Mouse (Mus musculus): ENCODE data around the gene Pid1.

The Pid1 gene

DNA sequence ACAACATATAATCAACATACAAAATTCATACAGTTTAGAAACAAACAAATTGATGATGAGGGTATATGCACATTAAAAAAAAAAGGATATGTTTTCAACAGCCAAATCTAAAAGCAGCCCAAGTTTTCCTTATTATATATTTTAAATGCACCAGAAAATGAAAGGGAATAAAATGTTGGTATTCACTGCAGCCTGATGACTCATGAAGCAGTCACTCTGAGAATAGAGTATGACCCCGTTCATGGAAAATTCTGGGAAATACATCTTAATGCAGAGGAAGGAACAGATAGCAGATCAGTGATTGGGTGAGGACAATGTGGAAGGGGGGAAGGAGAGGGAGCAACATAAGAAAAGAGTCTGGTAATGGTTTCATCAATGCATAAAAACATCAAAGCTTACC lies 186.3 kb downstream of the Pid1 start:
- no peak for DNase-seq (ENCODE audit: low read depth, low spot score)

DNA sequence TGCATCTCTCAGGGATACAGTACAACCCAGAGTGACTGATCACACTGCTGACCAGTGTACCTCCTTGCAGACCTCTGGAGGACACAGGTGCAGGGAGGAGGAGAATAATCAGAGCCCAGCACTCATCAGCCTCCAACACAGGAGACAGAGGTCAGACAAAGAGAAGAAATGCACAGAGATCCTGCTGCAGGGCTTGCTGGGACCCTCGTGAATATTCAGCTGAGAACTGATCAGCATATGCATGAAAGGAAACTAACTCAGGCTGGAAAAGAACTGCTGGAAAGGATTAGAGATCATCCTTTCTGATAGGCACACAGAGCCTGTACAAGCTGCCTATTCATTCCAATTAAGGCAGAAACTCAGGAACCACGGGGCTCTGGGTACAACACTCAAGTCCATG lies 186.9 kb downstream of the Pid1 start:
- peak; percentile 79 for DNase-seq (ENCODE audit: low read depth, low spot score)

DNA sequence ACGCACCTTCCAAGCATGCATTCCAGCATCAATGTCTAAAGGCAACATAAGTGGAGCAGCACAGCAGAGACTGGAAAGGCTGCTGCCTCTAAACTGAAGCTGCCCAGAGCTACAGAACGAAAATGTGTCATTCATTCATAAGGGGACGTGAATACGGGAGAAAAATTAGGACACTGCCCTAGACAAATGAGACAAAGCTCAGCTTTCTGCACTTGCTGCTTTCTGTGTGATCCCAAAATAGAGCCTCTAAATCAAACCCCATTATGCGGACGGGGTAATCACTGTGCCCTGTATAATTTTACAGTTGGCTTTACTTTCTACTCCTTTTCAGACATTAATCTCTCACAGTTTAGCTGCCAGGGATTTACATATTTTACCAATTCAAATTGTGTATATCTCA lies 191.0 kb downstream of the Pid1 start:
- DNase-seq (ENCODE audit: low read depth, low spot score), result no peak

GRCm38 (mm10) chr1:84157790-84158189 lies 206.2 kb downstream of the Pid1 start:
- DNase-seq (ENCODE audit: low read depth, low spot score), result no peak

- no peak for DNase-seq (ENCODE audit: low read depth, low spot score)
These were observed 208.4 kb downstream of the Pid1 start for GRCm38 (mm10) chr1:84155585-84155930.

DNA sequence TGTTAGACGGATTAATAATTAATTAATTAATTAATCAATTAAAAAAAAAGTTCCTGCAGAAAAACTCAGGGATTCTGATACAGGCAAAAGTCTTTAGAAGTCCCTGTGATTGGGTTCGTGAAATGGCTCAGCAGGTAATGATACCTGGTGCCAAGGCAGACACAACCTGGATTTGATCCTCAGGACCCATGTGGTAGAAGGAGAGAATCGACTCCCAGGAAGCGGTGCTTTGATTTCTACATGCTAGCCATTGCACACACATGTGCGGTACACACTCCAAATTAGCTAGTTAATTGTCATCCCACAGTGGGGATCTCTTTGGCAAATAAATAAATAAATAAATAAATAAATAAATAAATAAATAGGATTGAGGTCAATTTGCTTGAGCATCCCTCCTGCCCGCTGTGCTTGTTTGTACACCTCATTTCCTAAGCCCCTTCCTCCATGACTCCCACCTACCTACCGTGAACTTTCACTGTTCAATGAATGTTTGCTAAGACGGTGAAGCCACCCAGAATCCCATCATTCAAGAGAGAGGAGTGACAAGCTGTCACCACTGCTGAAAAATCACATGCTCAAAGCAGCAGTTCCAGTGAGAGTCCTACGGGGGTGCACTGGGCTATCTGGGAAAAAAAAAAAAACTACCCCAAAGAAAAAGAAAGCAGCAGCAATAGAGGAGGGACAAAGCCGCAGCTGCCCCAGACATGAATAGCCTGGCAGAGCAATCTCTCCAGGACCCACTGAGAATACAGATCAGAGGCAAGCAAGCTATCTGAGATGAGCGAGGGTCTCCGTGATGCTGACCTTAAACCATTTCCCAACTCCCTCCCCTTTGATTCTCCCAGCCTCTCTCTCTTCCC lies 209.0 kb downstream of the Pid1 start:
- no peak for DNase-seq (ENCODE audit: low read depth, low spot score)

- DNase-seq (ENCODE audit: low read depth, low spot score), result peak; percentile 86
These were observed 210.0 kb downstream of the Pid1 start for GRCm38 (mm10) chr1:84153943-84154342.

DNA sequence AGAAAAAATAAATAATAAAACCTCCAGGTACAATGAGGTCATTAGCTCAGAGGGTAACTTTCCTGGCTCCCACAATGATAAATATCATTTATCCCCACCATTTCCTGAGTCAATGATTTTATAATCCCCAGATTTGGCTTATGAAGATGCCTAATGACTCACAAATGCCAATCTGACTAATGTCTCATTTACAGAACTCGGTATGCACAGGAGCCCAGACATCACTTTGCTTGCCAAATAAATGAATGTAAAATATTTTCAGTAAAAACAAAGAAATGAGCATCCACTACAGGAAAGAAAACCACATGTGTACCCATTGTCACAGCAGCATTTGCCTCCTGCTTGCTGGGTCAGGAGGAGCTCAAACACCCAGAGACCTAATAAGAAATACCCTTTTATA lies 222.4 kb downstream of the Pid1 start:
- no peak for DNase-seq (ENCODE audit: low read depth, low spot score)

- no peak for DNase-seq (ENCODE audit: low read depth, low spot score)
These were observed 231.5 kb downstream of the Pid1 start for GRCm38 (mm10) chr1:84132451-84132850.

DNA sequence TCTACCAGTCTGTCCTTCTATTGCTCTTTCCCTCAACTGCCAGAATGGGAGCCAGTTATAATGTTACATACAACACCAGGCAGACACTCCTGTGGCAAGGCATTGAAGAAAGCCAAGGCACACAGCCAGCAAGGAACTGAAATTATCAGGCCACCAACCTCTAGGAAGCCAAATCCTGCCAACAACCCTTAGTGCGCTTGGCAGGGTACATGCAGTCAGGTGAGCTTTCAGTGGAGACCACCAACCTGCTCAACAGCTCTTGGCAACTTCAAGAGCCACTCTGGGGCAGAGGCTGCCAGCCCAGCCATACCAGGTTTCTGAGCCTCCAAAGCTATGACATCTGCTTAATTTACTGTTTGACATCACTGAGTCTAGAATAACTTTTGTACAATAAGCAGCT lies 232.2 kb downstream of the Pid1 start:
- no peak for DNase-seq (ENCODE audit: low read depth, low spot score)

- DNase-seq (ENCODE audit: low read depth, low spot score), result peak; percentile 33
These were observed 235.5 kb downstream of the Pid1 start for GRCm38 (mm10) chr1:84128510-84128909.

DNA sequence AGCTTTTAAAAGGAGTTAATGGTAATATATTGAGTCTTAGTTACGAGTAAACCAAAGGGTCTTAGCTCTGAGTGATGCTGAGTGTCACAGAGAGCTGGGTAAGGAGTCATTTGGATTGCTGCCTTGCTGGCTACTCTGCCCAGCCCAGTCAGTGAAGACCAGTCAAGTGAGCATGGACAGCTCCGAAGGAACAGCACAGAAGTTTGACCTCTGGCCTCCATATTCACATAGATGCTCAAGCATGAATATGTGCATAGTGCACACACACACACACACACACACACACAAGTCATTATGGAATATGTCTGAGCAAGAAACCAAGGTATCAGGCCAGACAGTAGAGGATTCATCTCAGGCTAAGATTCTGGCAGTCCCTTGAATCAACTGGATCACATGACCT lies 244.7 kb downstream of the Pid1 start:
- DNase-seq (ENCODE audit: low read depth, low spot score), result no peak

- no peak for DNase-seq (ENCODE audit: low read depth, low spot score)
These were observed 257.2 kb downstream of the Pid1 start for GRCm38 (mm10) chr1:84106756-84107155.

- DNase-seq (ENCODE audit: low read depth, low spot score), result peak; percentile 46
These were observed 261.9 kb downstream of the Pid1 start for GRCm38 (mm10) chr1:84102052-84102451.

DNA sequence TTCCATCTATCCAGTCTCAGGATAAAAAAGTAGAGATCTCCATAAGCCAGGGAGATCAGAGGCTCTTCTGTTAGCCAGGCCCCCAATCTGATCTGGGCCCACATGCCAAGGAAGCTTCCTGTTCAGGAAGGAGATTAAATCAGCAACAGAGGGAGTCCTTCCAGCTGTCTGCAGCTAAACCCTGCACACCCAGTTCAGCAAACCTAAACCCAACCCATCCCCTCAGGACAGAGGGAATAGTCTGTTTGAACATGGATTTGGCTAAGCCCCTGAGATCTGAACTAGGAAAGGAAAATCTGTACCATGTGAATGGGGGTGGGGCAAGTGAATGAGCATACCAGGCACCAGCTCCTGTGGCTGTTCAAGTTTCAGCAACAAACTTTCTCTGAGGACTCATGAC lies 266.6 kb downstream of the Pid1 start:
- DNase-seq (ENCODE audit: low read depth, low spot score), result no peak

- no peak for DNase-seq (ENCODE audit: low read depth, low spot score)
These were observed 270.7 kb downstream of the Pid1 start for GRCm38 (mm10) chr1:84093291-84093690.

- no peak for DNase-seq (ENCODE audit: low read depth, low spot score)
These were observed 274.3 kb downstream of the Pid1 start for GRCm38 (mm10) chr1:84089664-84090063.

DNA sequence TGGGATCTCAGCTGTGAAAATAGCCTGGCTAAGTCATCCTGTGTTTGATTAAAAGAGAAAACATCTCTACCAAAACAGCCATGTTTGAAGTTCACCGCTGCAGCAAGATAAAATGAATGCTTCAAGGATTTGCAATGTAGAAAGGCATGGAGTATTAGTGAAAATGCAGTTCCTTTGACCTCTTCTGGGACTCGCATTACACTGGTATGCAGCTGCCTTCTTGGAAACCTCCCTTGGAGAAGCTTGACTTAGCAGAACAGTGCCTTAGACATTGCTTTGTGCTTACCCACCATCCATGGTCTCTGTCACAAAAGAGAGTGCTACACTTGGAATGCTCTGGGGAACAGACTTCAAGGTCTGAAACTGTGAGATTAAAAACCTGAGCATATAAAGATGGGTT lies 276.0 kb downstream of the Pid1 start:
- DNase-seq (ENCODE audit: low read depth, low spot score), result no peak

DNA sequence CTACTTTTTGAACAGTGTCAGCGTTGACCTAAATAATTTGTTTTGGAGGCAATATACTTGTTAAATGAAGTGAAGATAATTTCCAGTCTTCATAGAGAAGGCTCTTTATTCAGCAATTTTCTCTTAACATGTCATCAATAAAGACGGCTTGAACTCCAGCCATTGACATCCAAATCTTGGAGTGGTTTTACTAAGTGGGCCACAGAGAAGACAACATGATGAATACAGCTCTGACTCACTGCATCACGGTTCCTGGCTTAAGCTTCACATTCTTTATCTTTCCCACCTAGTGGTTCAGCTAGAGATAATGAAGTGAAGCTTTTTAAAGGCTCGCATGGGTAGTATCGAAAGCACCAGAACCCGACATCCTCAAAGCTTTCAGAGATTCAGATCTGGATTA lies 276.7 kb downstream of the Pid1 start:
- DNase-seq (ENCODE audit: low read depth, low spot score), result no peak

- no peak for DNase-seq (ENCODE audit: low read depth, low spot score)
These were observed 277.5 kb downstream of the Pid1 start for GRCm38 (mm10) chr1:84086486-84086885.

DNA sequence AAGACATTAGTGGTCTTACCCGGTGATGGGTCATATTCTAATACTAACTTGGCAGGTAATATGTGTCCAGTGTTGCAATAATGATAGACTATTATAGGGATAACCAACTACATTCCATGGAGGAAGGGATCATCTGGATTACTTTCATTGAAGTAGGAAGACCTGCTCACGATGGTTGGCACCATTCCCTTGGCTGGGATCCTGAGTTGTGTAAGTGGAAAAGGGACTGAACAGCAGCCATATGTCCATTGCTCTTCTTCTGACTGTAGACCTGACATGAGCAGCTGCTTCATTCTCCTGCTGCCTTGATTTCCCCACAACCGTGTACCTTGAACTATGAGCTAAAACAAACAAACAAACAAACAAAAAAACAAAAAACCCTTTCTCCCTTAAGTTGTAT lies 278.6 kb downstream of the Pid1 start:
- DNase-seq (ENCODE audit: low read depth, low spot score), result no peak

DNA sequence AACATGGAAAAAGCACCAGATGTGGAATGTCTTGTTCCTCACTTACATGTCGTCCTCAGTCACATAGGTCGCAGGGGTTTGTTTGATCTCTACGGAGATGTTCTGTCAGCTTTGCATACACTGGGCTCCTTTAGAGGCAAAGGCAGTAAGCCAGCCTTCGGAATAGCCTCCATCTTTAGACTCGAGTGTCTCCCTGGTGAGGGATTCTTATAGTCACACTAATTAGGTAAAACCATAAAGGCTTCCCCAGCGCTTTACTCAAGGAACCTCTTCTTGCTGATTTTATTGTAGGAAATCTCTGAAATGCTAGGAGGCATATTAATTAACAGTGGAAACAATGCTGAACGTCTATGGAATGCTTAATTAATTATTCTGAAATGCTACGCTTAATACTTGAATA lies 284.4 kb downstream of the Pid1 start:
- DNase-seq (ENCODE audit: low read depth, low spot score), result no peak

GRCm38 (mm10) chr1:84077023-84077422 lies 287.0 kb downstream of the Pid1 start:
- no peak for DNase-seq (ENCODE audit: low read depth, low spot score)
